Mouse (Mus musculus) 416B (cell line): Measurements from ENCODE around the gene Hdac9.

ENCODE experiments used
- DNase-seq: peaks from one replicate; pipeline ENCODE4 v3.0.0; 2011; ENCODE audit warnings: low read depth

The Hdac9 gene

DNA sequence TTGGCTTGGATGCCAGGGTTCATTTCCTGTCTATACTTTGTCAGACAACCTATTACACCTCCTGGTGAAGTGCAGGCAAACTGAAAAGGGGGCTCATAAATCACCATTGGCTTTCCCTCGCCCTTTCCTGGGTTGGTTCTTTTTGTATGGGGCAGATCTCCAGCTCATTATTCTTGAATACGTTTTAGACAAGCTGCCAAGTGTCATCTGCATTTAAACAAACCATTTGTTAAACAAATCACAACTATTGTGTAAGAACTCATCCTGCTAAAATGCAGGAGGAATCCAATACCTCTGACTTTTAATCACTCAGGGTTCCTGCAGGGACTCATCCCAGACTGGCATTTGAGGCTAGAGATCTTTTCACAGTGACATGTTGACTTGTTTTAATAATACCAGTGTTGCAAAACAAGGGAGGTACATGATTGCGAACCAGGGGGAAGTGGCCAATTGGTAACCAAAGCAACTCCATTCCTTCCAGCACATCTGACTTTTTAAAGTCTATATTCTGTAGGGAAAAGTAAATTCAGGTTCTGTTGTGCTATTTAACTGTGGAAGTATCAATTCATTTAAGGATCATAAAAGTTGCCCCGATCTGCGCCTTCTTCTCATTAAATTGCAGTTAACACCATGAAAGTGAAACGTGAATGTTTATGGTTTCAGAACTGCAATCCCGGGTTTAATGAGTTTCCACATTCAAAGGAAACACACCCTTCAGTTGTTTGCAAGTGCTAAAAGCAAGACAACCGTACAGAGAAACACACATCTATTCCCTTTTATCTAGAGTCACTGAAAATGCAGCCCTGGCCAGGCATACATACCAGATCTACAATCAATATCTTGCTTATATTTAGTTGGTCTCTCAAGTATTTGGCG lies 696.6 kb downstream of the Hdac9 start:
- no peak for DNase-seq

DNA sequence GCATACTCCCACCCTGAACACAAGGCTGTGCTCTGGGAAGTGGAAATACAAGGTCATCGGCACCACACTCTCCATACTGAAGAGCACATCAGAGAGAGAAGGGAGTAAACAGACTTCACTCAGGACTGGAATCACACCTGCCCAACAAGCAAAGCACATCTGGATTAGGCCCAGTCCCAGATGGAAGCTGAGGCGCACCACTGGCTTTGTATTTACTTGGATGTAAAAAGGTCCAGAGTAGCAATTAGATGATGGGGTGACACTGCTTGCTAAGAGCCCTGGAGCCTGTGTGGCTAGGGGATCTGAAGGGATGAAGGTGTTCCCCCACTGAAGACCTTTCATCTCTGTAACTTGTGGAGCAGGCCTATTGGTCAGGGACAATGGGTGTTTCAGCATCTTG lies 698.3 kb downstream of the Hdac9 start:
- no peak for DNase-seq

DNA sequence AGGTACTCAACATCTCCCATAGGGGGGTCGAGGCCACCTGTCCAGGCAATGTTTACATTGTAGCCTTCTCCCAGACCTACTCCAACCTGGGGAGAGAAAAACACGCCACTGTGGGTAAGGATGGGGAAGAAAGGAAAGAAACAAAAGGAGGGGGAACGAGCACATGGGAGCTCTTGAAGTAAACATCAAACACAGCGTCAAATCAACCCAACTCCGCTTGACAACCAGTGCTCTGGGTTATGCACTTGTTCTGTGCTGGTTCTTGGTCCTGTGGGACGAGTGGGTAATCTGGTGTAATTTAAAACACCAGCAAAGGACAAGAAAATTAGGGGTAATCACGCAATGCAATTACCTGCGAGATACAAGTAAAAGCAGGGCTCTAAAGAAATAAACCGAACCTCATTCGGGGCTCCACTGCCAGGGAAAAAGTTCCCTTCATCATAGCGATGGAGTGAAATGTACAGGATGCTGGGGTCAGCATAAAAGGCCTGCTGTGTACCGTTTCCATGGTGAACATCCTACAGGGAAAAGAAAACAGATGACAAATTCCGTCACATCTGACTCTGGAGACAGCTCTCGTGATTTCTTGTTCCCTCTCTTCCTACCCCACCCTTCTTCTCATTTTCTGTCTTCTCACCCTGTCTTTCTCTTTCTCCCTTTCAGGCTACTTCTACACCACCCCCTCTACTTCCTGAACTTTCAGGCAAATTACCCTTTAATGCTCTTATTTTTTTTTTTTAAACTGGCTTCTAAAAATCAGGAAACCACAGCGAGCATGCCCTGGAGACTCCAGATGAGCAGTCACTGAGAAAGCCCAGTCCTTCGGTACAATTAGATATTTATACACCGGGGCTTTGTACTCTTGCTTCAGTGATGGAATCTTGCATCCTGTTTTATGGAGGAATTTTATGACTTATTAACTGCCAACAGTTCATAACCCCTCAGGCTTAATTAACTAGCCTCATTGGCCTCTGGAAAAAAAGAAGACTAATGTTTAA lies 701.6 kb downstream of the Hdac9 start:
- peak; percentile 45 for DNase-seq

DNA sequence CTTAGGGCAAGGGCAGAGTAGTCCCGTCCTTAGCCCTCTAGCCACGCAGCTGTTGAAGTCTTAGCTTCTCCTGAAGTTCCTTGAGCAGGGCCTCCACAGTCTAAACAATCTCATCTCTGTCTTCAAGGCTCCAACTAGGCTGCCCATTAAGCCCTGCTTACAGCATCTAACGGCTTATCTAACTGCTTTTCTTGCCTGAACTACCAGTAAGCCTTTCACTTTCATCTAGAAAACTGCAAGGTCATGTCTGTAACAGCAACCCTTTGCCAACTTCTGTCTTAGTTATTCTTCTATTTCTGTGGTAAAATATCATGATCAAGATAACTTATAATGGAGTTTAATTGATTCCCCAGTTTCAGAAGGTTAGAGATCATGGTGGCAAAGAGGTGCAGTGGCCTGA lies 704.7 kb downstream of the Hdac9 start:
- DNase-seq, result peak; percentile 14

DNA sequence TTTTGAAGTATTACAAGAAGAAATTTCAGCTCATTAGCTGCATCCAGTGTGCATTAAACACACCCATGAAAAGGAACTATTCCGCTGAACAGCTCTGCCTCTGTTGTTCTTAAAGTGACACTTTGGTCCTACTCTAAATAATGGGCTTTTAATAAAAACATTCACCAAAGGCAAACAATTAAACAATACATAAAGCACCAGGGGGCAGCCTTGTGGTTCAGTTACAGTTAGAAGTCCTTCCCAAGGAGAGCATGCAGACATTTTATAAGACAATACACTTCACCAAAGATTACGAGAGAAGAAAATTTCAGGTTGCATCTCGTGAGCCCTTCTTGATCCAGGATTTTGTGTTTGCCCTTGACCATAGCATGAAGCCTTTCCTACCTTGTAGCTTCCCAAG lies 715.4 kb downstream of the Hdac9 start:
- DNase-seq, result peak; percentile 60

DNA sequence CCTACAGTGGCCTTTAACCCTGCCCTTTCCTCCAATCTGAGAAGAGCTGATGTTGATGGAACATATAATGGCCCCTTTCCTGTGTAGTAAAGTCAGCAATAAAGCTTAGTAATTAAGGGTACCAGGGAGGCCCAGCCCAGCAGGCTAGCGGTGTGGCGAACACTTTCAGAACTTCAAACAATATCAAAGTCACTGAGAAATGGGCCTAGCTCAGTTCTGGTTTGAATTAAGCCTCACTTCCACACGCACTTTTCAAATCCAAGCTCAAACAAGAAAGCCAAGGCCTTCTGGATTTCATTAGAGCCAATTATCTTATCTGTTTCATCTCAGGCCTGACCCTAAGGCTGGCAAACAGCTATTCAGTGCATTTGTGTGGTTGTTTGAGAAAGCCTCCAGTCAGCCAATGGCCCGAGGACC lies 716.9 kb downstream of the Hdac9 start:
- no peak for DNase-seq

DNA sequence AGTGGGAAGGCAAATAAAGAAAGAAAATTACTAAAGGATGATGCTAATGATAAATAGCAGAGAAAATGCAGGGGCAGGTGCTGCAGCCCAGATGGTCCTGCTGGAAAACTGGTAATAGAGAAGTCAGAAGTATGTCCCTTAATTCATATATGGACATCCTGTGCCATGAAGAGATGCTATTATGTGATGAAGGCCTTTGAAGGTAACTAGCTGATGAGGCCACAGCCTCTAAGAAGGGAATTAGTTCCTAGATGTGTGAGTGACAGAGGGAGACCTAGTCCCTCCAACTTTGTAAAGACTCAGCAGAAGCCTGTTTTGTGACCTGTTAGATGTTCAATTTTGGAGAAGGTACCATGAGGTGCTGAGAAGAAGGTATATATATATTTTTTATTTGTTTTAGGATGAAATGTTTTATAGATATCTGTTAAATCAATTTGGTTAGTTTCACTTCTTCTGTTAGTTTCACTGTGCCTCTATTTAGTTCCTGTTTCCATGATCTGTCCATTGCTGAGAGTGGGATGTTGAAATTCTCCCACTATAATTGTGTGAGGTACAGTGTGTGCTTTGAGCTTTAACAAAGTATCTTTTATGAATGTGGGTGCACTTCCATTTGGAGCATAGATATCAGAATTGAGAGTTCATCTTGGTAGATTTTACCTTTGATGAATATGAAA lies 721.6 kb downstream of the Hdac9 start:
- DNase-seq, result no peak

DNA sequence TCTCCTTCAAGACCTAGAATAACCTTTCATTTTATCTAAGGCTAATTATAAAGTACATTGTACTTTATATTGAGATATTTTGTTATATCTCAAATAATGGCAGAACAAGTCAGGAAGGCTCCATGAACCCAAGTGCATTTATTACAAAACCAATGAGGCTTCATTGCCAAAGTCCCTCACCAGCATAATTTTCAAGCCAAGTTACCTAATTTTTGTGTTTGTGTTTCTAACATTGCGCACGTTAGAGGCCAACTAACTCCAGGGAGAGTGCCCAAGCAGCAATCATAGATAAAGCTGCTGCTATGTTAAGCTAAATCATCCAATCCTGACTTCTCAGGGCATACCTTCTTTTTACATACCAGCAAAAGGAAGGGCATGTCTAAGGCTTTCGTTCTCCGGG lies 722.8 kb downstream of the Hdac9 start:
- DNase-seq, result no peak

DNA sequence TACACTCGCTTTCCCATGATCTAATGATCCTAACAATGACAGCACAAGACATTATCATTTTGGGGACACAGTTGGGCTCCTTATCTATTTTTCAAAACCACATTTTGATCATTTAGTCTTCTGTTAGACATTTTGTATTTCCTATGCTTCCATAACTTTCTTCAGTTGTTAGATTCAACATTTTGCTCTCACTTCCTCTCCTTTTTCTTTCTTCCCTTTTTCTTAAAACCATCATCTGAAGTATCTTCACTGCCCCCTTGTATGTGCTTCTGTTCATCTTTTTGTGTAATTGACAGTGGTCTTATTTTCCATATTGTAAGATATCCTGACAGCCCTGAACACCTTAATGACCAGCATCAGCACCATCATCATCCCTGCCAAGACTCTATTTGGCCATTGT lies 725.6 kb downstream of the Hdac9 start:
- no peak for DNase-seq

DNA sequence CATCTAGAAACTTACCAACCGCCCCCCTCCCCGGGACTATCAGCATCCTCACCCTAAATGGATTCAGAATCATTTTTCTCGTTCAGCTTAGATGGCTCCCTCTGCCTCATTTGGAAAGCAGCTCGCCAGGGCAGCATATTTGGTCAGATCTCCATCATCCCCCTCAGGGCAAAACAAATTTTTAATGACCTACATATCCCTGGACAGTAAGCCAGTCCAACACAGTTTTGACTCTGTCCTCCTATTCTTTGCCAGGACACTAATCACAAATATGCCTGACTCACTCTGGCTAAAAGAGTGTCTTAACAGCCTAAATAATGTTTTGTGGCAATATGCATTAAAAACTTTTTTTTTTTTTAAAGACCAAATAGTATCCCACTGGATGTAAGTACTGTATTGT lies 738.0 kb downstream of the Hdac9 start:
- DNase-seq, result no peak

DNA sequence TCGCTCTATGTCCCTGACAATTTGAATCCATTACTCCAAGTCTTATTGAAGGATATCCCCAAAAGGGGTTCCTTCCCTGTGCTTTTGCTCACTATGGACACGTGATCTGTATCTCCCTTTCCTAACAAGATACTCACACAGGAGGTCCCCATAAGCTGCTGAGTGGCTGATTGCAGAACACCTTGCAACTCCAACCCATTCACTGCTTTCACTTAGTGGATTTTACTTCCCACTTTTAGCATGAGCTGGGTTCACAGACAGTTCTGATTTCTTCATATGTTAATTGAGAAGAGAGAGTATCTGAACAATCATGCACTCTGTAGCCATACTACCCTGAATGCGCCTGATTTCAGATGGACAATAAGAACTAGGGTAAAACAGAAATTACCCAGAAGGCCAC lies 740.1 kb downstream of the Hdac9 start:
- DNase-seq, result peak; percentile 11

DNA sequence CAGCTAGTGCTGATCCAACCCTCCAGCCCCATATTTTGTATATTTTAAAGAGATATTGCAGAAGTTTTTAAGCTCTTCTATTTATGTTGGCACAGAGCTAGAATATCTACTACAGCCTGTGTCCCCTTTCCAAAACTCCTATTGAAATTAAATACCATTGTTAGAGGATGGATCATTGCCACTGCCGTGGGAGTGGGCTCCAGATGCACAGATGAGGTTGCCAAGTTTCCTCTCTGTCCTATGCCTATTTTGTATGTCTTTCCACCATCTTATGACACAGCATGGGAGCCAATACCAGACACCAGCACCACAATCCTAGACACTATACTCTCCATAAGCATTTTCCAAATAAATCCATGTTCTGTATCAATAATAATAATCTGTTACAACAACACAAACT lies 743.9 kb downstream of the Hdac9 start:
- DNase-seq, result no peak

DNA sequence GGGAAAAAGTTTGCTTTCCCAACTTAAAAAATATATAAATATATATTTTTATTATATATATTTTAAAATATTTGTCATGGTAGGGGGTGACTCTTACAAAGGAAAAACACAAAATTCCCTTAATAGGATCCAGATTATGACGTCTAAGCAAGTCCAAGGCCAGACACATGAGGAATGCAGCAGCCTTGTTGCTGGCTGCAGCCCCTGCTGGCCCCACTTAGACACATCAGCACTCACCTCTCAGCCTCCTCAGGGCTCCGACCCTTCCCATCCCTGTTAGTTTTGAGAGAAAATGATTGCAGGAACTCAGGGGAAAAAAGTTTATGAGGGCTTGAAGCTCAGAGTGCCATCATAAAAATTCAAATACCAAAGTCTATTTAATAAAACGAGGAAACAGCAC lies 746.3 kb downstream of the Hdac9 start:
- DNase-seq, result no peak

DNA sequence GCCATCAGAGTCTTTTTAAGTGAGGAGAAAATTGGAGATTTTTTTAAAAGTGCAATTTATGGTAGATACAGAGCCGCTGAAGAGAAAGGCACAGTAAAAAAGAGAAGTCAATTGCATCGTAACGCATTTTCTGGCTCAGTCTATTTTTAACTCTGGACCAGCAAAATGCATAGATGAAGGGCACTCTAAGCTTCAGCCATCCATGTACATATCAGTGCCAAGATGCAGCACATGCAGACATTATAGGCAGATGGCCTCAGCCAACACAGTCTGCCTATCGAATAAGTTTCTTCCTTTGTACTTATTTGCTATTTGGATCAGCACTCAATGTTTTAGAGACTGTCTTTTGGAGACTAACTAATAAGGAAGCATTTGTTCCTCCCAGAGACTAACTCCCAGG lies 751.2 kb downstream of the Hdac9 start:
- DNase-seq, result no peak

DNA sequence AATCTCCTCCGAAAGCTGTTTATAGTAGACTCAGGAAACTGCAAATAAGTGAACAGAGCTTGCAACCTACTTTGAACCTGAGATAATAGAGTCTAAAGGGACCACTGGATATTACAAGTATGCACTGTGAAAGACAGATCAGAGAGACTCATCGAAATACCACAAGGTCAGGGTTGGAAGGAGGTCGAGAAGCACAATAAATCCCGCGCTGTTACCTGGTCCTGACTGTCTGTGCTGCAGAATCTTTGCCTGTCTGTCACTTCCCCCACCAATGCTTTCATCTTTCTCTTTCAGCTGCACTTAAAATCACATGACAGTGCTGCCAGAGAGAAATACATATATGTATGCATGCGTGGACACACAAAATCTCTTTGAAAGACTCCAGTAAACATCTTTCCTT lies 760.6 kb downstream of the Hdac9 start:
- no peak for DNase-seq

DNA sequence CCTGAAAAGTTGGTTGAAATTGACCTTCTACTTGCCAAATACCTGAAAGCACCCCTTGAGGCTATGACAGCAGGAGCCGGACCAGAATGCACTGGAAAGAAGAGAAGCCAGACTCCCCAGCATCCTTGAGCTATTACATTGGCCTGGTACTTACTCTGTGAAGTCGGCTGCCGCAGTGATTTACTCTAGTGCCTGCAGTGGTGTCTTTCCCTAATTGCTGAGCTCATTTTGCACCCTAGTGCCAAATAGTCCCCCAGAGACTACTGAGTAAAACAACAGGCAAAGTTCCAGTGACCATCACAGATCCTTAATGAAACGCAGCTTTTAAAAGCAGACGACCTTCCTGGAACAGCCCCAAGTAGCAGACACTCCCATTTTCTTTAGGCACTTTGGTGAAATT lies 761.2 kb downstream of the Hdac9 start:
- no peak for DNase-seq

DNA sequence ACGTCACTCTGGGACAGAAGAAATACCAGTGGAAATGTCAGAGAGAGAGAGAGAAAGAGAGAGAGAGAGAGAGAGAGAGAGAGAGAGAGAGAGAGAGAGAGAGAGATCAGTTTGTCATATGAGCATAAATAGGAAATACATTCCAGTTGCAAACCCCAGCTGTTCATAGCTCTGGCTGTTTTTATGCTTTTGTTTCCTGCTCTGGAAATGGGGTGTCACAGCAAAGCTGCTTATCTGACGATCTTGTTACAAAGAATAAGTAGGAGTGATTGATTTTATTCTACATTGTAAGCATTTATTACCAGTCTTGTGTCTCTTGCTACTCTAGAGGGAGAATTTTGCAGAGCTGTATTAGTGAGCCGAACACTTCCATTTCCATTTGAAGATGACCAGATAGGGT lies 762.1 kb downstream of the Hdac9 start:
- no peak for DNase-seq

DNA sequence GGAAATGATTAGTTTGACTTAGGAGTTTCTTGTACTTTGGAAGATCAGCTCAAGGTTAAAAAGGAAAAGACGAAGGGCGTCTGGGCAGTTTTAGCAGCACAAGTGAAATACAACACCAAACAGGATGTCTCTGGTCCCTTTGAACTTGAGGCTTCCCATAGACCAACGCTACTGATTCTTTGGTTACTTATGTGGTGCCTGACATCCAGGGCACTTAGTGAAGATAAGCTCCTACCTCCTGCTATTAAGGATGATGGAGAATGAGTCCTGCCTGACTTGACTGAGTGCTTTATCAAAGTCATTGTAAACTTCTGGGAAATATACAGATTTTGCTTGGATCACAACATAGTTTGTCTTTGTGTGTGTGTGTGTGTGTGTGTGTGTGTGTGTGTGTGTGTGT lies 765.6 kb downstream of the Hdac9 start:
- no peak for DNase-seq

DNA sequence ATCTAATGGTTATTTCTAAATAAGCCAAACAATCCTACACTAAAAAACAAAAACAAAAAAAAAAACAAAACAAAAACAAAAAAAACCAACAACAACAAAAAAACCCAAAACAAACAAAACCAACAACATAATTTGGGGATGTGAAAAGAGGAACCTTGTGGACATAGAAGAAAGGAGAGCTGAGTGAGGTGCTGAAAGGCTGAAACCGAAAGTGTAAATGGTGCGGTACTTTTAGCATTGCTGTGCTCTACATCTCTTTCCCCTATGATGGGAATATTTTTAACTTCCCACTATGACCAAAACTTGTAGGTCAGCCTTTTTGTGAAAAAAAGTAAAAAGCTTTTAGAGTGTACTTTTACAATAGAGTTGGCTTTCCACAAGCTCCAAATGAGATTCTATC lies 774.2 kb downstream of the Hdac9 start:
- peak; percentile 13 for DNase-seq

DNA sequence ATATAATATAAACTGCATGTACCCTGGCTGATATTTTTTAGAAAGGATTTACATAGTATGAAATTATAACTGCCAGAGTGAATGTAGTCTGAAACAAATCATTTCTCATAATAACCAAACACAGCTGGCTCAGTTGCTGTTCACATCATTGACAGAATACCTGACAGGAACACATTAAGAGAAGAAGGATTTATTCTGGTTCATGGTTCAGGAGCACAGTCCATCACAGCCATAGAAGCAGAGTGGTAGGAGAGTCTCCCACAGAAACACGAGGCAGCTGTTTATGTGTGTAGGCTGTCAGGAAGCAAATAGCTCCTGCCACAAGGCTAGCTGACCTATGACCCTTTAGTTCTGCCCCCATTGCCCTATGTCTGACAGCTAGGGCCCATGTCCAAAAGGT lies 803.6 kb downstream of the Hdac9 start:
- DNase-seq, result no peak

DNA sequence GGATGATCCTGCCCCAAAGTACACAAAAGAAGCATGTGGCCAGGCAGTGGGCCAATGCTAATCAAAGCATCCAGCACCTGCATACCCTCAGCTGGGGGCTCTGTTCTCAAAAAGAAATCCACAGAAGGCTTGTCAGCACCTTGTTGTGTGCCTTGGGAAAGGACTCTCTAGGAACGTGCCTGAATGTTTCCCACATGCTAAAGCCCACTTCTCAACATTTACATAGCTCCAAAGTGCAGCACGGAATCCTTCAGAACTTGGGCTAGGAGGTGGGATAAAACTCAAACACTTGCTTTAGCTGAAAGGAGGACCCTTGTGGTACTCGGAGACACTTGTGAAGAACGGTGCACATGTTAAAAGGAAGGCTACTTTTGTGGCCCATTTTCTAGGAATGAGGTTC lies 823.9 kb downstream of the Hdac9 start:
- DNase-seq, result no peak

DNA sequence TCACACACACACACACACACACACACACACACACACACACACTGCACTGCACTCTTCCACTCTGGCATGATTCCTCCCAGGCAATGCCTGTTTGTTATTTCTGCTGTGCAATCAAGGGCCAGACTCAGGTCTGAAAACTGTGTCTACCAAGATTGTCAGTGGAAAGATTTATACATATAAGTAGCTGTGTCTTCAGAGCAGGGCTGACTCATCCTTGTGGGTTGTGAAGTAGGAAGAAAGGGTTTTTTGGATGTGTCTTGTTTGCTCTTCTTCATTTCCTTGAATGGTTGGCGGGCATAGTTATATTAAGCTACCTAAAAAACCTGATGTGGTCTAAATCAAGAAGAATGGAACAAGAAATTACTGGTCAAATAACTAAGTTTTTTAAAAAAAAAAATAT lies 825.0 kb downstream of the Hdac9 start:
- DNase-seq, result peak; percentile 78
